8 mouse cellular contexts compared by ENCODE assay signal in the genomic region with DNA sequence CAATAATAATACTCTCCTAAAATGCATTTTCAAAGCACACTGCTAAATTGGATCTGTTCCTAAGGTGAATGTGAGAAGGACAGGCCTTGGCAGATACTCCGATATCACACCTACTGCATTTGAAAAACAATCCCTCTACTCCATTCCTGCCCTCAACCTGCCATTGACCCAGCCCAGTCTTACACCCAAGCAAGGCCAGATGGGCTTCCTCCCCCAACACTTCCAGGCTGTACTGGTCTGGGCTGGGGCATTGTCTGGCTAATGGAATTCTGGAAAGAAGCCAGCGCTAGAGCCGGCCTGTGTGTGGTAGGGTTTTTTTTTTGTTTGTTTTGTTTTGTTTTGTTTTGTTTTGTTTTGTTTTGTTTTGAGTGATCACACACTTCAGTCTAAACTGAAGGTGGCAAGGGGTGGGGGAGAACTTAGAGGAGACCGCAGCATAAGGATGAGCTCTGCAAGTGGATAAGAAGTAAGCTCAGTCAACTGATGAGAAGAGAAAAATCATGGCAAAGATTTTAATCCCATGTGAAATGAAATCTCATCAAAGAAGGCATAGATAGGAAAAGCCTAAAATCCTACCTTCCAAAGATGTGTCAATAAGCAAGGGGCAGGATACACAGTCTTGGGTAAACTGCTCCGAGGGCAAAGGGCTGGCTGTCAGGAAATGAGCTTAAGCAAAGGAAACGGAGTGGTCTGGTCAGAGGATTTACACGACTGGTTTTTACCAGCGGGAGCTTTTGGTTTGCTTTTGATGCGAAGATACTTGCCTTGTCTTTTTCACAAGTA. TPM values are rescaled to one million over a fixed set of nuclear protein-coding genes. Genes with fewer than 3 reads are reported as not detected.
DNase-seq lines count a peak whose midpoint lies in the region; ATAC-seq and TF ChIP-seq lines count a peak whose summit lies in the region.

No protein-coding gene starts in this region.

- peak overlapping the region; percentile 7 to 45; a peak in 3 of 4 replicates for H3K4me3 ChIP-seq in ES-E14 (ENCODE audit: insufficient read depth in 1 of 2, low read depth in 1 of 2, low read length in 2 of 2, poor library complexity in 1 of 2, severe bottlenecking in 1 of 2)
- H3K4me3 ChIP-seq in embryonic facial prominence, embryonic 11.5 days (ENCODE audit: low read depth, low read length): no peak overlapping the region
- H3K4me3 ChIP-seq in lung, embryonic 16.5 days (ENCODE audit: low read length): no peak overlapping the region

- H3K4me1 ChIP-seq in ES-E14 (ENCODE audit: control insufficient read depth in 2 of 2, insufficient read depth in 2 of 2, low read length in 2 of 2, poor library complexity in 1 of 2): peaks cover 19 to 29% of the 10 kb centered on the region in 2 experiments
- no peaks in the 10 kb centered on the region for H3K4me1 ChIP-seq in embryonic facial prominence, embryonic 11.5 days (ENCODE audit: control insufficient read depth, insufficient read depth, low read length)
- H3K4me1 ChIP-seq in lung, embryonic 16.5 days (replicated peaks; ENCODE audit: control insufficient read depth, insufficient read depth, low read length): 0 out of 2 replicates have a peak, but pooled peaks cover 2% of the 10 kb centered on the region

- H3K36me3 ChIP-seq in ES-E14 (ENCODE audit: control insufficient read depth, insufficient read depth, low read length, poor library complexity, severe bottlenecking): no peaks in the 10 kb centered on the region
- no peaks in the 10 kb centered on the region for H3K36me3 ChIP-seq in embryonic facial prominence, embryonic 11.5 days (replicated peaks; ENCODE audit: control insufficient read depth, insufficient read depth, low read depth, low read length)
- H3K36me3 ChIP-seq in lung, embryonic 16.5 days (ENCODE audit: control insufficient read depth, insufficient read depth, low read length): no peaks in the 10 kb centered on the region

- in situ Hi-C loops in ES-E14 (cut with MboI; ENCODE audit: low sequenced_read_pairs in 2 of 2, unreplicated experiment in 2 of 2): no loop called here

- no peak overlapping the region for H3K4me2 ChIP-seq in embryonic facial prominence, embryonic 11.5 days (ENCODE audit: low read depth, low read length)
- peak overlapping the region; percentile 17 for H3K4me2 ChIP-seq in lung, embryonic 16.5 days (ENCODE audit: low read depth, low read length)

- peak; percentile 80 for DNase-seq in ES-E14 (ENCODE audit: low read depth, low spot score)
- DNase-seq in embryonic facial prominence, embryonic 11.5 days (ENCODE audit: low spot score): peak; percentile 47
- peak; percentile 20 to 26 for DNase-seq in heart, postnatal 36 days
- no peak for DNase-seq in left cerebral cortex, postnatal 14 days (ENCODE audit: low spot score in 2 of 2)
- DNase-seq in adrenal gland, postnatal 14 days: no peak
- no peak for DNase-seq in cerebellum, adult 18-20 months

- no peak; the same call in 1 of the 2 replicates for ATAC-seq in embryonic facial prominence, embryonic 11.5 days (replicated peaks; ENCODE audit: insufficient number of reproducible peaks, low FRiP score, low TSS enrichment, low read depth)
- ATAC-seq in lung, embryonic 16.5 days (ENCODE audit: low read depth): peak; percentile 95
- ATAC-seq in inflammation-experienced regulatory T-cells, adult 6 months: no peak

- intact Hi-C loops in heart, postnatal 36 days (cut with DNase I): no loop called here
- intact Hi-C loops in left cerebral cortex, postnatal 14 days (cut with DNase I): no loop called here

- 12% methylated on average over 9 of the region's 9 CpGs for WGBS in embryonic facial prominence, embryonic 11.5 days
- 10% methylated on average over 9 of the region's 9 CpGs for WGBS in lung, embryonic 16.5 days

- H3K27ac ChIP-seq in ES-E14 (ENCODE audit: insufficient read depth, low read depth, low read length, poor library complexity, severe bottlenecking): peak overlapping the region; percentile 67
- H3K27ac ChIP-seq in embryonic facial prominence, embryonic 11.5 days (replicated peaks; ENCODE audit: low read depth, low read length): no peak overlapping the region
- H3K27ac ChIP-seq in lung, embryonic 16.5 days (ENCODE audit: low read length): no peak overlapping the region

- no peaks in the 10 kb centered on the region for H3K9me3 ChIP-seq in ES-E14 (ENCODE audit: control insufficient read depth, insufficient read depth, low read depth, low read length)
- no peaks in the 10 kb centered on the region for H3K9me3 ChIP-seq in embryonic facial prominence, embryonic 11.5 days (replicated peaks; ENCODE audit: control insufficient read depth, low read length)
- no peaks in the 10 kb centered on the region for H3K9me3 ChIP-seq in lung, embryonic 16.5 days (ENCODE audit: control insufficient read depth, low read length)

- H3K27me3 ChIP-seq in embryonic facial prominence, embryonic 11.5 days (ENCODE audit: control insufficient read depth, insufficient read depth, low read length): no peaks in the 10 kb centered on the region
- no peaks in the 10 kb centered on the region for H3K27me3 ChIP-seq in lung, embryonic 16.5 days (ENCODE audit: control insufficient read depth, insufficient read depth, low read depth, low read length)

- H3K9ac ChIP-seq in ES-E14 (ENCODE audit: insufficient read depth, low read depth, low read length, poor library complexity, severe bottlenecking): no peak overlapping the region; the same call in 1 of the 2 replicates
- H3K9ac ChIP-seq in embryonic facial prominence, embryonic 11.5 days (replicated peaks; ENCODE audit: low read length): no peak overlapping the region
- H3K9ac ChIP-seq in lung, embryonic 16.5 days (ENCODE audit: low read length): no peak overlapping the region

TF ChIP-seq in ES-E14, 5 proteins besides CTCF, POLR2A, EP300 and RAD21:
- TF ChIP-seq ZC3H11A (IDR thresholded peaks at IDR 0.05; ENCODE audit: borderline replicate concordance, low read depth, low read length) (no peak), MAFK (IDR thresholded peaks at IDR 0.05; ENCODE audit: insufficient read depth, low read depth, low read length) (no peak), CHD2 (IDR thresholded peaks at IDR 0.05; ENCODE audit: low read depth, low read length) (no peak), ZNF384 (IDR thresholded peaks at IDR 0.05; ENCODE audit: low read depth, low read length) (peak; percentile 72; the same call in 1 of the 2 replicates), HCFC1 (IDR thresholded peaks at IDR 0.05; ENCODE audit: borderline replicate concordance, insufficient read depth, low read length) (no peak)

RNA-seq across cellular contexts. Expression of a gene that starts 39.6 kb away (rescaled TPM):
- 18.5 and 20.2 TPM in 2 replicates for total RNA-seq in ES-E14 (2012; rRNA removed)
- polyA plus RNA-seq in embryonic facial prominence, embryonic 11.5 days (2014; fragmentation: Nextera tagmentation; extraction: Ambion mirVana): 33.7 and 37.5 TPM in 2 replicates
- total RNA-seq in heart, postnatal 36 days (2021): 10 to 100 TPM; 21.1 to 28.3 TPM
- 30.9 and 33.4 TPM in 2 replicates for polyA plus RNA-seq in lung, embryonic 16.5 days (2015; fragmentation: Nextera tagmentation; extraction: Ambion mirVana)
- total RNA-seq in left cerebral cortex, postnatal 14 days (2021): 10 to 100 TPM; 51.7 to 57.5 TPM
- 104 and 125 TPM in 2 replicates for total RNA-seq in adrenal gland, postnatal 14 days (2021)
- polyA plus RNA-seq in inflammation-experienced regulatory T-cells, adult 6 months (2017; shearing (Covaris generic)): 10 to 100 TPM; 83.7 to 93.0 (median 88.4) TPM

Comparison
In these comparisons a context has a peak if more than half of its experiments do, and no peak if none do; other contexts are left out.
1. DNase-seq: peak in ES-E14 (single experiment), embryonic facial prominence, embryonic 11.5 days (single experiment) and heart, postnatal 36 days (2 of 2); none in left cerebral cortex, postnatal 14 days (0 of 2), adrenal gland, postnatal 14 days (single experiment) and cerebellum, adult 18-20 months (0 of 2).
2. H3K4me3 ChIP-seq: peak in ES-E14 (2 of 2); none in embryonic facial prominence, embryonic 11.5 days (single experiment) and lung, embryonic 16.5 days (single experiment).